Mouse (Mus musculus): ENCODE measurements around the gene Tnrc6c.

The Tnrc6c gene

DNA sequence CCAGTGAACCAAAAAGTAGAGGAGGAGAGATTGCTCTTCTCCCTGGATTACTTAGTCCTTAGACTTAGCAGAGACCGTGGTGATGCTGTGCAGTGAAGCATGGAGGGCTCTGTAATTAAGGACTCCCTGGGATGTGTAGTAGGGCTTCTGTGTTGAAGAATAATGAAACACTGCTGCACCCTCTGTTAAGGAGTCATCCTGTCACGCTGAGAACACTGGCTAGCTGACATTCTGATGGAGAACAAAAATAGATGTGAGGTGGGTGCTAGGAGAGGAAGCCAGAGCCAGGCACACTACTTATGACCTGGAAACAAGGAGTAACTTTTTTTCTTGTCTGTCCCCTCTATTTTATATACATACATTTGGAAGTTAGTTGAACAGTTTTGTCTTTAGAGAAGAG is 22.6 kb downstream of the Tnrc6c start:
- no peak for DNase-seq (ENCODE audit: low spot score)

DNA sequence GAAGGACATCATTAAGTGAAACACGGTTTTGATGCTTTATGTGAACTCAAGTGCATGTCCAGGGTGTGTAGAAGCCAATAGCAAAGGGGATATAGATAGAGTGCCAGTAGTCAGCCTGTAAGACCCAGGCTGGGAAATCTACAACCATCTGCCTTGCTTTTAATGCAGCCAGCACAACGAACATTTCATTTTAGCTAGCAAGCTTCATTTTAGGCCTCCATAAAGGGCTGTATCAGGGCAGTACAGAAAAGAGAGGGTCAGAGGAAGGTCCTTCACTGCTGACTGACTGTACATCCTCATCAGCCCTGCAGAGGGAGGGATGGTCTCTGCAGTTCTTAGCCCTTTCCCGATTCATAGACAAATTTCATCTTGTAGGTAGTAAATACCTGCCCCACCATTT is 23.0 kb downstream of the Tnrc6c start:
- DNase-seq (ENCODE audit: low spot score): no peak

DNA sequence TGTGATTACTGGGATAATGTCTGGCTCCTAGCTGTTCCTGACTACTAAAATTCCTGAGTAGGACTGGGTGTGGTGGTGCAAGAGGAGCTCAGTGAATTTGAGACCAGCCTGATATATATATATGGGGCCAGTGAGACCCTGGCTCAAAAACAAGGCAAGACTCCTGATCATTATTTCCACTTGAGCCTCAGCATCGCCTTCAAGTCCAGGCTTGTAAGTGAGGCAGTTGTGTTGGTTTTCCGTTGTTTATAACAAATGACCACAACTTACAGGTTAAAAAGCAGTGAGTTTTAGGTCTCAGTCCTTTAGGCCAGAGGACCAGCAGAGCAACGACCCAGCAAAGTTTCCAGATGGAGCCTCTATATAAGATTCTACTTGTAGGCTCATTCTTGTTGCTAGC is 23.5 kb downstream of the Tnrc6c start:
- DNase-seq (ENCODE audit: low spot score): no peak

DNA sequence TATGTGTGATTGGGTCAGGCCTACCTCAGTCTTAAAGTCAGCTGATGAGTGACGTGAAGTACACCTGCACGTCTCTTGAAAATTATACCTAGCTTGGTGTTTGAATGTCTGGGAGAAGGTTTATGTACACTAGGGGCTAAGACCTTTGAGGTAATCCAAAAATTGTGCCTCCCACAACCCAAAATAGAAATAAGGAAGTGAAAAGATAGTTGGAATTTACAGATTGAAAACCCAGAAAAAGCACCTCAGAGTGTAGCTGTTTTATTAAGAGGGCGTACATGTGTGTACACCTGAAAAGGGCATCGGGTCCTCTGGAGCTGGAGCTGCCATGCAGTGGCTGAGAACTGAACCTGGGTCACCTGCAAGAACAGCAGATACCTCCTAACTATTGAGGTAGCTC is 24.1 kb downstream of the Tnrc6c start:
- DNase-seq (ENCODE audit: low spot score): no peak

DNA sequence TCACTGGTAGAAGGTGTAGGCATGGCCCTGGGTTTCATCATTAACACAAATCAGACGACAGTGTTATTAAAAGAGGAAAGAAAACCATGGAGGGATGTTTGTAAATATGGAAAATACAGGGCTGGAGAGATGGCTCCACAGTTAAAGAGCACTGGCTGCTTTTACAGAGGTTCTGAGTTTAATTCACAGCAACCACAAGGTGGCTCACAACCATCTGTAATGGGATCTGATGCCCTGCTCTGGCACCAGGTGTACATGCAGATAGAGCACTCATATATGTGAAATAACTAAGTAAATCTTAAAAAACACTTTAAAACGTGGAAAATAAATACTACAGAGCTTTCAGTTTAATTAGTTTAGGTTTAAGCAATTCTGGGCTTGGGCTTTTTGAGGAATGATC is 24.7 kb downstream of the Tnrc6c start:
- no peak for DNase-seq (ENCODE audit: low spot score)

DNA sequence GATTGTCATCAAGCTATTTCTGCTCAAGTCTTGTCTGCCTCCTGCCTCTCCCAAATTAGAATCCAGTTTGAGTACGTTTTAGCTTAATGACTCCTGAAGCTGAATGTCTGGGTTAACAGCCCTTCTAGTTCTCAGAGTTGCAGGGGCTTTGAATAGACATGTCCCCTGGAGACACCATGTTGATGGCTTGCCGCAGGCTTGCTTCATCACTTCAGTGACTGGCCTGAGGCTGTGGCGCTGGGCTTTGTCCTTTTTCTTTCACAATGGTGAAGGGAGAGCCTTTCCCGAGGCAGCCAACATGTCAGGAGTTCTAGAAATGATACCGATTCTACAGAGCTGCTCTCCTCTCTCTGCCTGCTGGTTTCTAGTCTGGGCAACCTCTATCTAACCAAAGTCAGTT is 30.6 kb downstream of the Tnrc6c start:
- DNase-seq (ENCODE audit: low spot score): no peak

DNA sequence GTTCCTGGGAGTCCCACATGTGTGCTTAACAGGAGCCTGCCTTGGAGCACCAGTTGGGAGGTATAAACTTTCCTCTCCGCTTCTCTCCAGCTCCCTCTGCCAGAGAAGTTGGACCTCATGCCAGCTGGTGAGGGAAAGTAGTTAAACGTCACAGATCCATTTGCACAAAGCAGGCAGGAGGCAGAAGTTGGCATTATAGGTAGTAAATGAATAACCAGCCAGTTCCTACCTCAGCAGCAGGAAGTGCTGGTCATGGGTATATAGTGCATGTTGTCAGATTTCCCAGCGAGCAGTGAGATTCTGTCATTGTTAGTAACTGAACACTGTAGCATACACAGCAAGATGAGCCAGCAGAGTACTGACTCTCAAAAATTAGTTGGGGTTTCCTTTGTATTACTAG is 31.4 kb downstream of the Tnrc6c start:
- DNase-seq (ENCODE audit: low spot score): no peak

DNA sequence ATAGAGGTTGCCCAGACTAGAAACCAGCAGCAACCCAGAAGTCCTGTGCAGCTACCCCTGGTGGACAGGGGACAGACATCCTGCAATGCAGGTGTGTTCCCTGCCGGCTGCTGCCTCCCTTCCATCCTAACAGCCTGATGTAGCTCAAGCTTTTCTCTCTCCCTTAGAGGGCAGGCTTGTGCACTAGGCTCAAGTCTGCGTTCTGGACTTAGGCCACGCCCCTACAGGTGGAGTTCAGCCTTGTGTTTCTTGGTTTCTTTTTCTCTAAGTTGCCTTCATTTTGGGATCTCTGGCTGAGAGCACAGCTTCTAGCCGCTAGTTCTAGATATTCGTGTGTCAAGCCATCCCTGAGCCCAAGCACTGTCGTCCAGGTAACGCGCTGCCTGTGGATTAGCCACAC is 31.9 kb downstream of the Tnrc6c start:
- no peak for DNase-seq (ENCODE audit: low spot score)

DNA sequence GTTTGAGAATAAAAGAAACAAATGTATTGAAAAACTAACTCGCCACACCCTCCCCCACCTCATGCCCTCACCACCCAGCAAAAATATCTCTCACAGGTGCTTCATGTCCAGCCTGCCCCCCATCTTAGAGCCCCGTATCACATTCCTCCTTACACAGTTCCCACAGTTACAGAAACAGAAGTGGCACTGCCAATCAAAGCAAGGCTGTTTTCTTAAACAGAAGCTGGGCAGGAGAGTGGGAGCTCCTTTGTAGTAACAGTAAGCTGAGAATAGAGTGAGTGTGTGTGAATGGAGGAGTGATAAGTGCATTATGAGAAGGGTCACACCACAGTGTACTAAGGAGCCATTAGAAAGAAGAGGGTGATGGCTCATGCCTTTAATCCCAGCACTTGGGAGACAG is 34.5 kb downstream of the Tnrc6c start:
- no peak for DNase-seq (ENCODE audit: low spot score)

DNA sequence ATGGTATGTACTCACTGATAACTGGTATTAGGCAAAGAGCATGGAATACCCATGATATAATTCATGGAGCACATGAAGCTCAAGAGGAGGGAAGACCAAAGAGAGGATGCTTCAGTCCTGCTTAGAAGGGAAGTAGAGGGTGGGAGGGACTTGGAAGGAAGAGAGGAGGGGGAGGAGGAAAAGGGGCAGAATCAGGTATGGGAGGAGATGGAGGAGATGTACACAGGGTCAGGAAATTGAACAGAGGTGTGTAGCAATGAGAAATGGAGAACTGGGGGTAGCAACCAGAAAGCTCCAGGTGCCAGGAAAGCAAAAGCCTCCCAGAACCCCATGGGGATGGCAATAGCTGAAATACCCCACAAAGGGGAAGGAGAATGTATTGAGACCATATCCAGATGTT is 37.2 kb downstream of the Tnrc6c start:
- DNase-seq (ENCODE audit: low spot score): no peak

DNA sequence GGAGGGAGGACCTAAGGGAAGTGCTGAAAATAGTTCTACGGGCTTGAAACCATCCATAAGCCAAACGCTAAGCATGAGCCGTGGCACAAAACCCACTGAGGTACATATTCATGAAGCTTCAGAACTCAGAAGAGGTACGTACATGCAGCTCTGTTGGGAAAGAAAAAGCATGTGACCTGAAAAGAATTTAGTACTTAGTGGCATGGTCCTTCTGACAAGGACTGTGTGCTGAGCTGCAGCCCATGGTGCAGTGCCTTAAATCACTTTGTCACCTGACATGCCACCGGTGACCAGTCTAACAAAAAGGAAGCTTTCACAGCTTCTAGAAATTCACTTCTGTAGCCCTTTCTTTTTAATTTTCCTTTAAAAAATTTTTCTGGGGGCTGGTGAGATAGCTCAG is 40.0 kb downstream of the Tnrc6c start:
- no peak for DNase-seq (ENCODE audit: low spot score)

DNA sequence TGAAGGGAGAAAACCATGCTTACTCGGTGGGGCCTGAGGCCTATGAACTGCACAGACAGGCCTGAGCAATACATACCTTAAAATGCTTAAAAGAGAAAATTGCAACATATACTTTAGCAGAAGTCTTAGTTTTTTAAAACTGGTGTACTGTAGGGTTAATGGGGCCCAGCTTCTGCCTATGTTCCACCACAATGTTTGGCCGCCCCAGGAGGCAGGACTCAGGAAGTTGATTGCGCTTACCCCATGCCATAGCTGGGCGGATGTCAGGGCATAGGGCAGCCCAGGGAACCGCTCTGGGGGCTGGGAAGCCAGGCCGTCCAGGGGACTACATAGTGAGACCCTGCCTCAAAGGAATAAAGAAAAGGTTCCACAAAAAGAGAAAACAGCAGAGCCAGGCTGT is 42.5 kb downstream of the Tnrc6c start:
- no peak for DNase-seq (ENCODE audit: low spot score)

DNA sequence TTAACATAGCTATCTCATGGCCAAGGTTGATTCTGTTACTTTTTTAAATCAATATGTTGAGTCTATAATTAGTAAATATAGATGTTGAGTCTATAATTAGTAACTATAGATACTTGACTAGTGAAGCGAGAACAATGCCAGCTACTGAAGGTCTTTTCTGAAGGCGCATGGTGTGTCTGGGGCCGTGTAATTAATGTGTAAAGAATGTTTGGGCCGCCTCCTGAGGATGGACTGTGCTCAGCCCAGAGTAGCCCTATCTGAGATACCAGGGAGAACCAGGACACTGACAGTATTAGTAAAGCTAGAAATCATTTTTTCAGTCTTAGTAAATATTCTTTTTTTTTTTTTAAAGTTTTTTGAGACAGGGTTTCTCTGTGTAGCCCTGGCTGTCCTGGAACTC is 46.8 kb downstream of the Tnrc6c start:
- no peak for DNase-seq (ENCODE audit: low spot score)

DNA sequence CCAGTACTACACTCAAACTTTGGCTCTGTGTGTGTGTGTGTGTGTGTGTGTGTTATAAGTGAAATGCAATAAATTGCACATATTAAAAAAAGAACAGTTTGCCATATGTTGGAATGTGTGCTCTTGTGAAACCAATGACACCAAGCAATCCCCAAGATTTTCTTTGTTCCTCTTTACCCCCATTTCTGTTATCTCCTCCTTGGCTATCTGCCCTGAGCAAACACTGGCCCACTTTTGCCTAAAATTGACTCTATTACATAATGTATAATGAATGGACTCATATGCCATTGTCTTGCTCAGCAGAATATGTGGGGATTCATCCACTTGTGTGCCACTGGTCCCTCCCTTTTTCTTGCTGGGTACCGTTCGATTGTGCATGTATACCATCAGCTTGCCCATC is 52.2 kb downstream of the Tnrc6c start:
- no peak for DNase-seq (ENCODE audit: low spot score)

DNA sequence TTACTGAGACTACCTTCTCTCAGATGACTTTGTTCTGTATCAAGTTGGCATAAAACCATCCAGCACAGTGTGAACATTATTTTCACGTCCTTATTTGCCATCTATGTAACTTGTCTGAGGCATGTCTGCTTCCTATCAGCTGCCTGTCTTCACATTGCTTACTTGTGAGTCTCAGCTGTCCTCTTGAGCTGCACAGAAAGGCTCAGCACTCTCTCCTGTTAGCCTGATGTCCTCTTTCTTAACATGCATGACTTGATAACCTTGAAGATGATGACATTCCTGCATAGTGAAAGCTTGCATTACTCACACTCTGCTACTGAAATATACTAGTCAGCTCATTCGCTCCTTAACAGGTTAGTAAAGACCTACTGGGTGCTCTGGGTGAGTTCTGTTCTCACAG is 53.1 kb downstream of the Tnrc6c start:
- DNase-seq (ENCODE audit: low spot score): no peak

DNA sequence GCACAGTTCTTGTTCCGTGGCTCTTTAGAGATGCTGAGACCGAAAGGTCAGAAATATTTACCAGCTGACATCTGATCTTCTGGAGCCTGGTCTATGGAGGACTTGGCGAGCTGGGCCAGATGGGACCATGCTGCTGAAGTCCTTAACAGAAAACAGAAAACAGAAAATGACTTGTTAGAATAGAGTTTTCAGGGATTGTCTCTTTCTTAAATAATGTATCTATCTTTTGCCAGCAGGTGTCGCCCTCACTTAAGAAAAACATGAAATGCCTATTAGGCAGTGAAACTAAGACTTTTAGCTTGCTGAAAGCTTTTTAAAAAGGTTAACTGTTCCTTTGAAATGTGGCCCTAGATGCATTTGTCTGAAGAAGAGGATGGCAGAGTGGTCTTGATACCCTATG is 55.2 kb downstream of the Tnrc6c start:
- DNase-seq (ENCODE audit: low spot score): peak; percentile 73

DNA sequence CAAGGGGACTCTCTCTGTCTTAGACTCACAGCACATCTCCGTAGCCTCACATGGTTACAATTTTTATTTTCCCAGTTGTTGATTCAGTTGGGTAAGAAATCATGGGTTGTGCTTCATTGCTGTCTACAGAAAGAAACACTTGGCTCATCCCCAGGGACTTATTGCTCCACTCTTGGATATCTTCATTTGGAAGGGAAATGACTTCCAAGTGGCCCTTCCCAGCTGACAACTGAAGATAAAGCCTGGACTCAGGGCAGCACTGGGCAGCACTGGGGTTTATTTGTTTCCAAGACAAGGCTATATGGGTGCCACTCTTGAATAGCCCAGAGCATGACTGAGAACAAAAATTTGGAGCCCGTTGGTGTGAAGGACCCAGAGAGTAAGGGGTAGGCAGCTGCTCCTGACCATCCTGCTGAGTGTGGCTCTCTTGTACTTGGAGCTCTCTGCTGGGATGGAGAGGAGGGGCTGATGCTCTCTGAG is 56.8 kb downstream of the Tnrc6c start:
- no peak for DNase-seq (ENCODE audit: low spot score)

DNA sequence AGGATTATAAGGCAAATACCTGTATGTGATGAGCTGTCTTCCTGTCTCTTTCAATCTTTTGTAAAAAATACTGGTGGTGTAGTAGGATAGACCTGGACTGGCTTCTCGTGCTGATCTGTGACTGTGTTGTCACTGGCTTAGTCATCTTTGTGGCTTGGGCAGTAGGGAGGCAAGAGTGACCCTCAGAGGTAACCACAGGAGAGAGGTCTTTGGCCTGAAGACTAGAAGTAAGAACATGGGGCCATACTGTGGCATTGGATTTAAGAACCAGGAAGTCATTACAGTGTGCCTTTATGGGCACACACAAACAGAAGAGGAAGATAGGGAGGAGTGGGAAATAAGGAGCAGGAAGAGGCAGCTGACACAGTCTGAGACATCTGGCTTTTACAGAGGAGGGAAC is 58.0 kb downstream of the Tnrc6c start:
- DNase-seq (ENCODE audit: low spot score): no peak

DNA sequence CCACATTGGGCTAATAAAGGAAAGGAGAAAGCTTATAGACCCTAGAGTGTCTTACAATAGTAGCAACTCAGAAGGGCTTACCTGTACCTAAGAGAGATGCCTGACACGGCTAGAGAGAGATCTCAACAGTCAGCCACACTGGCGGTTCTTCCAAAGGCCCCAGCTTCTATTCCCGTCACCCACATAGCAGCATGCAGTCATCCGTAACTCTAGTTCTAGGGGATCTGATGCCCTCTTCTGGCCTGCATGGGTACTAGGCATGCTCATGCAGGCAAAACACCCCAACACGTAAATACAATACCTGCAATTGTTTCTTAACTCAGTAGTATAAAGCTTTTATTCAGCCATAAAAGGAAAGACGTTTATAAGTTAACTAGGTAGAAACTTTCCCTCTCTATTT is 59.3 kb downstream of the Tnrc6c start:
- no peak for DNase-seq (ENCODE audit: low spot score)

DNA sequence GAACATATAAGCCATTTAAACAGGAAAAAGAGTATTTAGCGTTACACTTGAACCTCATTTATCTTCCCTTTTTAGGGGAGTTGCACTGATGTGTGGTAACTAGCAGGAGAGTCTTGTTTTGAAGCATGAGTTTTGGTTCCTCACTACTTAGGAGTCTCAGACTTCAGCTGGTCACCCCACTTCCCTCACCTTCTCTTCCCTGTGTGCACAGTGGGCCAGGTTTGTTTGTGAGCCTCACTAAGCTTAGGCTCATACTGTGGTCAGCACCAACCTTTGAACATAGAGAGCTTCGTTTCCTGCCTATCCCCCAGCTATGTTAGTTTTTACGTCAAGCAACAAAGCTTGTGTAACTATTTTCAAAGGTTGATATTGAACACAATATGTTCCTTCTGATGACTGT is 64.7 kb downstream of the Tnrc6c start:
- DNase-seq (ENCODE audit: low spot score): no peak

DNA sequence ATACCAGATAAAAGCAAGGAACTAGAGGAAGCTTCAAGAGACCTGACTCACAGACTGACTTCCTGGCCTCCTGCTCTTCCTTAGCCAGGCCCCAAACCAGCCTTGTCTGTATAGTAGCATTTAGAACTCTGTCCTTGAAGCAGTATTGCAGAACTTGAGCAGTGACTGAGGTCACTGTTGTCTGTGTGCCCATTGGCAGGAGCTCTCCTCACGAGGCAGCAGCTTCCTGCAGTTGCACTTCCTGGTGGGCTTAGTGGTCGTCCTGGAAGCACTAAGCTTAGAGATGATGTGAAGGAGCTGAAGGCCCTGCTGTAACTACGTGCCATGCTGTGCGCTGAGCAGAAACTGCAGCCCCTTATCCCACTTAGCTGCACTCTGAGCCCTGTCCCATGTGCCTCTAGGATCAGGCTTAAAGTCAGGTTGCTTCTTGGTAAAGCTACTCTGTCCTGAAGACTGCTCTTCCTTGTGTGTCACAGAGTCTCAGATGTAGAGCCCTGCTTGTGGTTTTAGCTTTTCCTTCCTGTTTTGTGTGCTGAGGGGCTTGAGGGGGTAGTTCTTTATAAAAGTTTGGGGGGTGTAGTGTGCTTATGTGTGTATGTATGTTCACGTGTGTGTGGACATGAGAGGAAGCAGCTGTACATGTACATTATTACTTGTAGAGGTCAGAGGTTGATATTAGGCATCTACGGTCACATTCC is 70.7 kb downstream of the Tnrc6c start:
- no peak for DNase-seq (ENCODE audit: low spot score)

DNA sequence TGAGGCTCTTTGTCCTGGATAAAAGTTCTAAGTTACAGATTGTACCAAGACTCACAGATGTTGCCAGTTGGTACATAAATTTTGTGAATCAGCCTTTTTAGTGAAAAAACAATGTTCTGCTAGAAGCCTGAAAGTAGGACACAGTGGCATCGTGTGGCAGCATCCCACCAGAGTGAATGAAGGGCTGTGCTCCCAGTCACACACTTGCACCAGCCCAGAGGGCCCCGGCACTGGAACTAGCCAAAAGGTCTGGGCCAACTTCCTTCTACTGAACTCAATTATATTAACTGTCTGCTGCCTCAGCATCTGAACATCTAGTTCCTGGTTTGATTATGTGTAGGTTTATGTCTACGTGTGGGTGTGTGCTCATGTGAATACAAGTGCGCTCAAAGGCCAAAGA is 72.9 kb downstream of the Tnrc6c start:
- no peak for DNase-seq (ENCODE audit: low spot score)

DNA sequence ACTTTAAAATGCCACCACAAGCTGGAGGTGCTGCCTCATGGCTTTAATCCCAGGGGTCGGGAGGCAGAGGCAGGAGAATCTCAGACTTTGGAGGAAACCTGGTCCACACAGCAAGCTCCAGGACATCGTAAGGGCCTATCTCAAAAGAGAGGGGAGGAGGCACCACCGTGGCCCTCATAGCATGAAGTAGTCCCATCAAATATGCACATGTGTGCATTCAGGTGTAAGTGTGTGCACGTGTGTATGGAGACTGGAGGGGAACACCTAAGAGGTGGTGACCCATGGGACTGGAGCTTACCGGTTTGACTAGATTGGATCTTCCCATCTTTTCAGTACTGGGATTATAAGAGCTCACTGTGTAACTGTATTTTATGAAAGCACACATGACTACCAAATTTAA is 74.2 kb downstream of the Tnrc6c start:
- DNase-seq (ENCODE audit: low spot score): no peak

DNA sequence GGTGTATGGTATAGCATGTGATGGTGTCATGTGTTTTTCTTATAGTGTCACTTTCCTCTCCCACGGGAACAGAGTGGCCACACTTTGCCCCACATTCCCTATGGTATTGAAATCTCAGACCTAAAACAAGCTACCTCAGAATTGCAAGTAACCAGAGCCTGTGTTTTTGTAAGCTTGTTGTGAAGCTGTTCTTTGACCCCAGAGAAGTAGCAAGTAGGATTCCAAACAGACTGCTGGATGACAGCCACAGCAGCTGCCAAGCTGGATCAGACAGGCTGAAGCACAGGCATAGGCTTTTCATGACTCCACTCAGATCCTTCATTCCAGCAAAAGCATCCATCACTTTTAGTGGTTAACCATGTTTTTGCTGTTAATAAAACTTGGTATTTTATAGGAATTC is 74.8 kb downstream of the Tnrc6c start:
- no peak for DNase-seq (ENCODE audit: low spot score)

DNA sequence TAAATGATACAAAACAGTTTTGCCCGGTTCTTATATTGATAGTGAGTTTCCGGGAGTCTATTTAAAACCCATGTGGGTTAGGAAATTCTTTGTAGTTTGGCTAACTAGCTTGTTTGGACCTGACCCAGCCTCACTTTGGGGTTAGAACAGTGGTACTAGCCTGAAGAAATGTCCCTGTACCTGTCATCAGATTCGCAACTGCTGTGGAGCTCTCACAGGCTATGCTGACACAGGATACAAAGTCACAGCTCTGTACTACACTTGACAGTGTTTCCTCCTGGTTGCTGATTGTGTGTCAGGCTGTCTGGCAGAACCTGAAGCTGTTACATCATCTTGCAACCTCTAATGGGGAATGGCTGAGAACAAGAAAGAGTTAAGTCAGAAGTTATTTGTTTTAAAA is 75.3 kb downstream of the Tnrc6c start:
- DNase-seq (ENCODE audit: low spot score): no peak
